Mouse (Mus musculus) thymus, adult 2 months (tissue): ENCODE data around the gene Actr10.

ENCODE experiments used
- CTCF ChIP-seq: fragments of 200-500 bp; IDR thresholded peaks from 2 replicates; pipeline ENCODE4 v1.5.1; 2012; ENCODE audit warnings: mild to moderate bottlenecking, control low read depth, low read length, moderate library complexity, borderline replicate concordance; ENCODE audit not compliant: control insufficient read depth, poor library complexity, insufficient read depth; ENCODE audit errors: extremely low read depth
- POLR2A ChIP-seq: fragments of 200-500 bp; IDR thresholded peaks from 2 replicates; pipeline ENCODE4 v1.6.1; 2012; ENCODE audit warnings: mild to moderate bottlenecking, low read length, control low read depth, moderate library complexity; ENCODE audit not compliant: control insufficient read depth, poor library complexity, insufficient read depth; ENCODE audit errors: extremely low read depth

DNA sequence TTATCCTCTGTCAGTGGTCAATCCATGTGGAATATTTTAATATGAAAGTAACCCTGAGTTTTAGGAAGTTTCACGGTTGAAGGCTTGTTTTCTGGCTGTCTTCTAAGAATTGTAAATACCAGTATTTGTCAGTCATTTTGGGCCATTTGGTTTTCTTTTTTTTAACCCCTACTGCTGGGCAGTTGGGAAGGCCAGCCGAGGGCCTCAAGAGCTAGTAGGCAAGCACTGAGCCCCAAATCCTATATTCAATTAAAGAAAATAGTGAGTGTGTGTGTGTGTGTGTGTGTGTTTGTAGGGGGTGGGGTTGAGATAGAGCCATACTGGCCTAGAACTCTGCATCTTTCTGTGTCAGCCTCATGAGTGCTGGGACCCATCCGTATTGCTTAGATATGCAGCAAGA is 38.2 kb downstream of the Actr10 start:
- TF ChIP-seq POLR2A, result no peak
- no peak for TF ChIP-seq CTCF
